Mouse (Mus musculus): ENCODE results near the gene Ap3s2.

The Ap3s2 gene

DNA sequence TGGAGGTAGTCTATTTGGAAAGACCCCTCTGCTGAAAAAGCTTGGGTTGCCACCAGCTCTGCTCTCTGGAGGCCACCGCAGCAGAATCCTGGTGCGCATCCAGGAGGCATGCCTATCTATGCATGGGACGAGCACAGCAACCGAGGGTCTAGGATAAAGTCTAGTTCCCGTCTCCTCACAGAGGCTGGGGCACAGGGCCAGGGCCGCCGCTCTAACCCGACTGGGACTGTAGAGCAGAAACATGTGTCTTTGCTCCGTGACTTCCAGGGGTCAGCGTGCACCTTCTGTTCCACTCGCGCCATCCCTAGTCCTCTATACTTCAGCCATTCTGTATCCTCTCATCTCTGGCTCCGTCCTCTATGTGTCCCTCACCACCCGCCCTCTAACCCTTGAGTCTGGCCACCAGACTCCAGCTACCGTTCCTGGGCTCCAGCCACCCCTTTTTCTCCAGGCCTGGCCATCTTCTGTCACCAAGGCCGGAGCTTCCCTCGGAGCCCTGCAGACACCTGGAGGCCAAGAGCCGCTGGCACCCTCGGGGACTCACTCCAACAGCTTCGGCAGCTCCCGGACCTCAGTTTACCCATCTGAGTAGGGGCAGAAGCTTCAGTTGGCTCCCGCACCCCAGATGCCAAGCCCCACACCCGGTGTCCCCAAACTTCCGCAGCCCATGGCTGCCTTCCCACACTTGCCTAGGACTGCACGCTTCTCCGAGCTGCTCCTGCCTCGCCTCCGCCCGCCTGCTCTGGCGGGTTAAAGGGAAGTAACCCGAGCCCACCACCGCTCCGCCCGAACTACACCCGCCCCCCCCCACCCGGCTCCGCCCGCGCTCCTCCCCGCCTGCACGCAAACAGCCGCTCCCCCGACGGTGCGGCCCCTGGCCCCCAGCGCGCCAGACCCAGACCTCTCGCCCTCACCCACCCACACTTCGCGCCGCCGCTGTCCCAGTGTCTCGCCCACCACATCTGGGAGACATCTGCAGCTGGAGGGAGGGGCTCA is 72.7 kb downstream of the Ap3s2 start:
- no peak for DNase-seq (ENCODE audit: low read depth, low spot score)

DNA sequence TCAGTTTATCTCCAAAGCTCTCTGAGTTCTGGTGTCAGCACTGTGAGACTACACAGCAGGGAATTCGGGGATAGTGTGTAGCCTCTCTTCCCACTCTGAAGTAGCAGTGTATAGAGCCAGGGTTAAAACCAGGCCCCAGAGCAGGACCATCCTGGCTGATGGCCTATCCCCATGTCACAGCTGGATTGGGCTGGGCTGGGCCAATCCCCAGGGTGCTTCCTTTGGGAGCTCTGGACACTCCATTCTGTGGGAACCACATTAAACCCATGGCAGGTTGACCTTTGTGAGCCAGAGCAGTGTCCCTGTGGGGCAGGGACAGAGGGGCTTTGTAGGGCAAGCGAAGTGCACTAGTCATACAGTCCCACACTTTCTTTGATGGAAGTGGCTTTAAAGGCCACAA is 74.1 kb downstream of the Ap3s2 start:
- DNase-seq (ENCODE audit: low read depth, low spot score) = no peak

DNA sequence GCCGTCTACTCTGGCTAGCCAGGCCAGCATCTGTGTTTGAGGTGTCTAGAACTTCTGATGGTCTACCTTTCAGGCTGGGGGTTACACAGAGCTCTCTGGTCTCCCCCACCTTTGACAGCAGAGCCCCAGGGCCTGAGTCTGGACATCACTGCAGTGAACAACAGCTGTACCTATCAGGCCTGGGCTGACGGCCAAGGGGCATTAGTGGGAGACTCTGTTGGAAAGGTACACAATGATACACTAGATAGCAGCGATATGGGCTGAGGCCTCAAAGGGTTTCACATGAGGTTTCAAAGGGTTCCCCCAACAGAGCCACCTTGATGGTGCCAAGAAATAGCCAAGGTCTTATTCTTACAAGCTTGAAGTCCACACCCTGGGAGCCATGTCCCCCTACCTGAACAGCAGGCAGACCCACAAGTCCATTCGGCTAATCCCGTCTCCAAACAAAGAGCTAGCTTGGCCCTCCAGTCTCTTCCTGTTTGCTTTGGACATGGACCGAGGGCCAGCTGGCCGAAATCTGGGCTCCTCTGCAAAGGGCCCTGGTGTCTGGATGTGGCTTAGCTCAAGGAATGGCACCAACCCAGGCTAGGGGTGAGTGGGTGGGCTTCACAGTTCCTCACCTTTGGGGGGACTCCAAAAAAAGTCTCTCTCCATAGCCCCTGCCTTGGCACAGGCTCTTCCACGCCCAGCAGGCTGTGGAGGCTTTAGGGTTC is 76.2 kb downstream of the Ap3s2 start:
- DNase-seq (ENCODE audit: low read depth, low spot score) = no peak

DNA sequence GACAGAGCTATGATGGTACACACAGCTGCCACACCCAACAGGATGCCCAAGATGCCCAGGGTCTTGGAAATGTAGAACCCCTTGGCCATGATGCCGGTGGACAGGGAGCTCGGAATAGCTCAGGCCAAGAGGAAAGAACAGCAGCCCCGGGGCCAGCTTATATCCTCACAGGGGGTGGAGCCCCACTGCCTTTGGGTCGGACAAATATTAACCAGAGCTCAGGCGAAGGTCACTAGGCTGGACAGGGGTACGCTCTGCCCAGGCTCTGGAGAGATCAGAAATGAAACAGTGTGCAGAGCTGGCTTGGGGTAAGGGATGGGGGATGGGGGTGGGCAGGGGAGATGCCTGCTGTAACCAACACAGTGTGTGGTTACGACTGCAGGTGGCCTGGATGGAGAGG is 78.3 kb downstream of the Ap3s2 start:
- no peak for DNase-seq (ENCODE audit: low read depth, low spot score)

DNA sequence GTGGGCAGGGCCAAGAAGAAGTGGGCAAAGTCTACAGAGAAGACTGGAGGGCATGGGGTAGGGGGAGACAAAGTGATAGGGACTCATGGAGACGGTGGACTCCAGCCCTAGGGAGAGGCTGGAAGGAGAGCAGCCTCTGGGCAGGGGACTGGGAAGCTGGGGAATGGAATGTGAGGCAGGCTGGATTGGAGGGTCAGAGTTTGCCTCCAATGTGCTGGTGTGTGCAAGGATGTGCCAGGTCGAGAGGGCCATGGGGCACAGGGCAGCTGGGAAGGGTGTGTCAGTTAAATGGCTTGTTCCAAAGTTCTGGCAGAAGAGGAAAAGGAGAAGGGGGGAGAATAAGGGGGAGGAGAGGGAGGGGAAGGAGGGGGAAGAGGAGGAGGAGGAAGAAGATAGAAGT is 83.2 kb downstream of the Ap3s2 start:
- DNase-seq (ENCODE audit: low read depth, low spot score) = no peak

DNA sequence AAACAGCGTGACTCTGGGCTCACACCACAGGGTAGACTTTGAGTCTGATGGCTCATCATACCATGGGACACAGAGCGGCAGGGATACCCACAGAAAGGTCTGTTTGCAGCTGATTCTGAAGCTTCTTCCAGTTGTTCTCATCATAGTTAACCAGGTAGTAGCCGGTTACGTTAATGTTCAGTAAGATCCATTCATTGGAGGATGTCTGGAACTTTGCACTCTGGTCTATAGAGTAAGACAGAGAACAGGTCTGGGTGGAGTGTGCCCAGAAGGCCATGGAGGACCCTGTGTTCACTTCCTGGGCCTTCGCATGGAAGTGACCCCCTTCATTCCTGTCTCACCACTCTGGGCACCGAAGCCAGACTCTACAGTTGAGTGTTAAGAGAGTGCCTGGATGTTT is 85.3 kb downstream of the Ap3s2 start:
- DNase-seq (ENCODE audit: low read depth, low spot score) = no peak

DNA sequence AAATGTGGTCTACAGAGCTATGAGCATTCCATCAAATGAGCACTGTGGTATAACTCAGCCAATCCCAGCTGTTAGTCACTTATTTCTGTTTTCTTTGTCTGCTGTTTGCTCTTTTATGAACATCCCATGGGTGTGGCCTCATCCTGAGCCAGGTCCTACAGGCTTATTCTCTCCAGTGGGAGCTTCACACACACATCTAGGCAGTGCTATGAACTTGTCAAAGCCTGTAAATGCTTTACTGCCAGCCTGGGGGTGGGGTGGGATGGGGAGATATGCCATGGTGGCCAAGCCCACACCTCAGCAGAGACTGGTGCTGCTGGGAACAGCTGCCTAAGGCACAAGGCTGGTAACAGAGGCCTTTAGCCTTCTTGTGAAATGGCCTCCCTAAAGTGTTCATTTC is 87.5 kb downstream of the Ap3s2 start:
- DNase-seq (ENCODE audit: low read depth, low spot score) = no peak

DNA sequence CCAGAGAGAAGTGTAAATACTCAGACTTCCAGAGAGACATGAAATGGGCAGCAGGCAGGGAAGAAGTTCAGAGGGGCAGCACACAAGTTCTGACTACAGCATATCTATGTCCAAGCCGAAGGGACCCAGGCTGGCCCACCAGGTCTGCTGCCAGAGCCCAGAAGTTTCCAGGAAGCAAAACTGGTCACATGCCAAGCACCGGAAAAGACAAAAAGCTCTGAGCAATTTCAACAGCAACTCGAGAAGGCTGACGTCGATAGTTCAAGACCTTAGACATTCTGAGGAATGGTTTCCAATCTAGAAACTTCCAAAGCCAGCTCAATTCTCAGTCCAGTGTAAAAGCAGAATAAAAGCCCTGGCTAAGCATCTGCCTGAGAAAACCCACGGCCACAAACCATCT is 88.9 kb downstream of the Ap3s2 start:
- DNase-seq (ENCODE audit: low read depth, low spot score) = no peak

DNA sequence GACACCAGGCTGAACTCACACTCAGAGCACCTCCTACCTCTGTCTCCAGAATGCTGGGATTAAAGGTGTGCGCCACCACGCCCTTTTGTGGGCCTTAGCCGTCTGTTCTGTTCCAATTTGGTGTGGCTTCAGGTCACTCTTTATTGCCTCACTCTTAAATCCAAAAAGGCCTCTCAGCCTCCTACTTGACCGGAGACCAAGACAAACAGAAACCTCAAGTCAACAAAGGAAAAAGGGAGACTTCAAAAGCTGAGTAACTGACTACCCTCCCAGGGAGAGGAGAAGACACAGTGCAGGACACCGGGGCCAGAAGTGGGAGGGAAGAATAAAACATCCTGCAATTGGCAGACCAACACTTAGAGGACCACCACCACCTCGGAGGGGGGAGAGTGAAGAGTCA is 89.3 kb downstream of the Ap3s2 start:
- no peak for DNase-seq (ENCODE audit: low read depth, low spot score)

DNA sequence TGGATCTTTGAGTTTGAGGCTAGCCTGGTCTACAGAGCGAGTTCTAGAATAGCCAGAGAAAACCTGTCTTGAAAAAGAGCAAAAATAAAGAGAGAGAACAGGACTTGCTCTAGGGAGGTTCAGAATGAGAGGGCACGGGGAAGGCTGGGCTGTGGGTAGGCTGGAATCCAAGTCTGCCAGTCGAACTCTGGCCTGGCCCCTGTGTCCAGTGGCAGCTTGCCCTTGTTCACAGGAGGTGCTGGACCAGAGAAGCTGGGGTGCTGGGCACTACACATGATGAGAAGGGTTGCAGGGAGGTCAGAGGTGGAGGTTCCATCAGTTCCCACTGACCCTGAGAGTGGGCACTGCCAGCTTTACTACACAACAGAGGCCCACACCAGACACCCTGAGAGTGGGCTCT is 92.1 kb downstream of the Ap3s2 start:
- DNase-seq (ENCODE audit: low read depth, low spot score) = no peak
